Mouse (Mus musculus): ENCODE measurements at regions not wholly inside any gene's neighbourhood (a gene's known extent, or its start where the extent isn't known, plus 50 kb on each side); places are given as distances from the start of the nearest gene placed in this dataset.

DNA sequence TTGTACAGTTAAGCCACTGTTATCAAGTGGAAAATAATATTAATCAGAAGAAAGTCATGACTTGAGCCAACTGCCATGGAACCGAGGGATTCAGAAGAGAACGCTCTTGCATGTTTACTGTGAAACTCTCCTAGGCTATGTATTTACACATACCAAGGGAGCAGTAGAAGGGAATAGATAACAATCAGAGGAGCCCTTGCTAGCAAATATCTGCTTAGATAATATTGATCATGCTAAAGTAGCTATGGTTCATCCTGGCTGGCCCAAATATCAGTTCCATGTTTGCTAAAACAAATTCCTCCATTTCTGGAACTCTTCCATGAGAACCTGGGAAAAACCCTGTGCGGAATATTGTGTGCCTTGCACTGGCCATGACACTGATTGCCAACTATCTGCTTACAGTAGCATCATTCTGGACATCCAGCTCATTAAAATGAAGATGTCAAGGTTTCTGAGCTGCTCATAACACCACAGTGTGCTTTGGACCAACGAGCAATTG, 179.5 kb upstream of the Tmem72 start:
- DNase-seq (ENCODE audit: low read depth, low spot score): no peak

DNA sequence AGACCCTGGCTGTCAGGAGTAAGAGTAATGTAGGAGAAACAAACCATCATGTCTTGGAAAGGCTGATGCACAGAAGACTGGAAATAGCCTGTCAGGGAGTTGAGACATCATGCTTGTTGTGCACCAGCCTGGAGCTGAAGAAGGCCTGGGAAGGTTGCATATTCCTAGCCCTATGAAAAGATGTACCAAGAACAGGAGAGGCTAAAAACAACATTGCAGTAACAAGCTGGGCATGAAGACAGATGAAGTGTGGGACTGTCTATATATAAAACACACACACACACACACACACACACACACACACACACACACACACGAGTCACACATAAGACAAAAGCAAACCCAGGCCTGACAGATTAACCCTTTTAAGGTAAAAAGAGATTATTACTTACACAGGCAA, 185.1 kb upstream of the Tmem72 start:
- DNase-seq (ENCODE audit: low read depth, low spot score): no peak

DNA sequence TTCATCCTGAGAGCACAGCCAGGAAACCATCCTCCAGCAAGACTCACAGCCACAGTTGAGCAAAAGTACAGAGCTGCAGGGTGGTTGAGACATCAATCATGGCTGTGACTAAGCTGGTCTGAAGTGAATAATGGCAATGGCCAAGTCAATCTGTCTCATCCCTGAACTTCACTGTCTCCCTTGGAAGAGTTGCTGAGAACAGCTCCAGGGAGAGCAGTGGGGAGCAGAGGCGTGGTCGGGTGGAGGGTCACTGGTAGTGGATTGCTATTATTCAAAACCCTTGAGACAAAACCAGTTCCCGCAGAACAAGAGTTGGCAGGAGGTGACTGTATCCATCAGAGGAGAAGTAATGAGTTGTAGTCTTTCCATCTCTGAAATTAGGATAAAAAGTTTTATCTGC, 185.7 kb upstream of the Tmem72 start:
- DNase-seq (ENCODE audit: low read depth, low spot score): no peak

DNA sequence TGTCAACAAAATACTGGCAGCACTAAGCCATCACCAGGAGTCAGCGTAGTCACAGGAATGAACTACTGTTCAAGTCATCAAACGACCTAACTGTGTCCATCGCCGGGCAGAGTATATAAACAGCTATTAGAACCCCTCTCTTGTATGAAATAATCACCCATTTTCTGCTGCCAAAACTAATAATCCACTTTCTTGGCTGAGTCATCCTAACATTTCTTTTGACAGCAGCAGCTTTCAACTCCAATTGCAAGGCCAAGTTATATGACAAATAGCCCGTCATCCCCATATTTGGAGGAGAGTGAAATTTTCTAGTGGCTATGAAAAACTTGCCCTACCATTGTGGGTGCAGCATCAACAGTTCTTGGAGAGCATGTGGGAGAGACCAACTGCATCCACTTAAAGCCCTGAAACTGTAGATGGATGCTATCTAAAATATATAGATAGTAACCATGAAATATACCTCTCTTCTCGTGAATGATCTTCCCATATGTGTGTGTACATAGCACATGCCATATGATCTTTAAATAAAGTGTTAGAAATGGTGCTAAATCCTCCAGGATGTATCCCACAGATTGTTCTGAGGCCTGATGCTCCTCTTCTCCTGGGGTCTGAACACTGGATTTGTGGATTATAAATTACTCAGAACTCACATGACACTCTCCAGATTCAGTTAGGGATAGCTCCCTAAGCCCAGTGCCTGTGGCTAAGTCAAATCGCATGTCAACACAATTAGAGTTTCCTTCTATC, 189.9 kb upstream of the Tmem72 start:
- DNase-seq (ENCODE audit: low read depth, low spot score): no peak

DNA sequence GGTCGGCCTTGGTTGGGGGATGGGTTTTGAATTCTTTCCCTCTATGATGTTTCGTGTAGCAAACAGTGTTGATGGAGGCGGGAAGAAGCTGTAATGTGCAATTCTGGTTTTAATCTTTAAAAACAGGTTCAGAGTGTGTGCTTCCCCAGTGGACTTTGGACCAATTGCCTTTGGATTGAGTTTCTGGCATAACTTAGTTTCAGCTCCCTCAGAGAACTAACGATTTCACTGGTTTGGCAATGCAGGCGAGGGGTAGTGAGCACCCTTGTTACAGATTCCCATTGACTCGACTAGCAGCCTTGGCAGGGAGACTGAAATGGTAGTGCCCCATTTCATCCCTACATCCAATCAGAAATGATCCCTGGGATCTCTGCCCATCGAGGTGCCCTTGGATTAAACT, 193.9 kb upstream of the Tmem72 start:
- DNase-seq (ENCODE audit: low read depth, low spot score): no peak

DNA sequence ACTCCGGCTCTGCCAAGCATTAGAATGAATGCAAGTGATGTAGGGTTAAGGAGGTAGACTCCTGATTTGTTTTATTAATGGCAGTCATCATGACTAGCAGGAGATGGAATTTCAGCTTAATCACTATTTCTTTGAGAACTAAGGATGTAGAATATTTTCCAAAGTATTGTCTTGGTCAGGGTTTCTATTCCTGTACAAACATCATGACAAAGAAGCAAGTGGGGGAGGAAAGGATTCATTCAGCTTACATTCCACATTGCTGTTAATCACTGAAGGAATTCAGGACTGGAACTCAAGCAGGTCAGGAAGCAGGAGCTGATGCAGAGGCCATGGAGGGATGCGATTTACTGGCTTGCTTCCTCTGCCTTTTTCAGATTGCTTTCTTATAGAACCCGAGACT, 195.4 kb upstream of the Tmem72 start:
- no peak for DNase-seq (ENCODE audit: low read depth, low spot score)

DNA sequence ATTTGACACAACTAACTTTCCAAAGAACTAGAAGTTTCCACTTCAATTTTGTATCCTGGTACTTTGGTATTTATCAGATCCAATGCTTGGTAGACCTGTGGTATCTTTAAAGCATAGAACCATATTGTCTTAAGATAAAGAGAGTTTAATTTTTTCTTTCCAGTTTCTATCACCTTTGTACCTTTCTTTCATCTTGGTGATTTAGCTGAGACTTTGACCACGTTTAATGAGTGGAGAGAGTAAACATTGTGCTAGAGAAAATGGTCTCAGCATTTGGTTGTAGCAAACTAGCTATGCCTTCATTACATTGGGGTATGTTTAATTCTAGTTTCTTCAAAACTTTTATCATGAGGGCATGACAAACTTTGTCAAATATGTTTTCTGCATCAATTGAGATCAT, 197.4 kb upstream of the Tmem72 start:
- no peak for DNase-seq (ENCODE audit: low read depth, low spot score)

DNA sequence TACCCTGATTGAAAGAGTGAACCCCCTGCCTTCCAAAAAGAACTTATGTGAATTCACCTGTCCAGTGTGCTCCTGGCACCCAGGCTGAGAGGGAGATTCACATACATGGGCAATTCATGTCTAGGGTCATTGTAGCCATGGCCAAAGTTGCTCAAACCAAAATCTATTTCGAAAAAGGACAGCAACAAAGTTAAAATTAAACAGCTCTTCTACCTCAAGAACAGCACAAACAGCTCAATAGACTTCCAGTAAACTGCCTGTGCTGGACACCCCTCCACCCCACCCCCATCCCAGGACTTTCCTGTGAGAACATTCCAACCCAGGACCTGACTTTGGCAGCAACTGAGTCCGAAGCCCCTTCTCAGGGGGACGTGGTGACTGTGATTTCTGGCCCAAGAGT, 218.3 kb upstream of the Tmem72 start:
- no peak for DNase-seq (ENCODE audit: low read depth, low spot score)

DNA sequence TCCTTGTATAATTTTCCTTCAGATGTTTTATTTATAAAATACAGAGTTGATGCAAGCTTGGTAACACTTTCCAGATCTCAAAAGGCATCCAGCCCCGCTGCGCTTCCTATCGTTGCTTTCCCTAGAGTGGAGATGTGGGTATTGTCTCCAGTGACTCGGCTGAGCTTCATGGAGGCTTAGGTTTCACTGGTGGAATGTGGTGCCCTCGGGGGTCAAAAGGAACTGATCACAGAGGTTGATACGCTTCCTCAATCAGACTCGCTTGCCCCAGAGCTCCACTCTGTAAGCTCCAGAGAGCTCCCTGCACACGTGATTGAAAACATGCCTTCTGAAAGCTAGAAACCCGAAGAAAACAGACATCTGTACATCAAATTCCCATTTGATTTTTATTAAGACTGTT, 224.9 kb upstream of the Tmem72 start:
- DNase-seq (ENCODE audit: low read depth, low spot score): no peak

DNA sequence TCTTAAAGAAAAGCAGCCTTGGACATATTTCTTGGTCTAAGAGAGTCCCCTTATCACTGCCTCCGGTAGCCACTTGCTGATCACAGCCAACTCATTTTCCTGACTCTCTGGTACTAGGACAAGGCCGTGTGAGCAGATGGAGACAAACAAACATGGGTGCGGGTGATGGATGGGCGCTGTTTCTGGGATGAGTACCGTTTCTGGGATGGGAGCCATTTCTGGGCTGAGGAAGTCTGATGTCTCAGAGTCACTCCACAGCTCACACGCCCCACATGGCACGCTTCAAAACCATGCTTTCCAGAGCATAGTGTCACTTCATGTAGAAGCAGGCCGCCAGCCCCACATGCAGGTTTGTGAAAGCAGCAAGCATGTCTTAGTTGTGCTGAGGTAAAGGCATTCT, 225.6 kb upstream of the Cxcl12 start:
- no peak for DNase-seq (ENCODE audit: low read depth, low spot score)

DNA sequence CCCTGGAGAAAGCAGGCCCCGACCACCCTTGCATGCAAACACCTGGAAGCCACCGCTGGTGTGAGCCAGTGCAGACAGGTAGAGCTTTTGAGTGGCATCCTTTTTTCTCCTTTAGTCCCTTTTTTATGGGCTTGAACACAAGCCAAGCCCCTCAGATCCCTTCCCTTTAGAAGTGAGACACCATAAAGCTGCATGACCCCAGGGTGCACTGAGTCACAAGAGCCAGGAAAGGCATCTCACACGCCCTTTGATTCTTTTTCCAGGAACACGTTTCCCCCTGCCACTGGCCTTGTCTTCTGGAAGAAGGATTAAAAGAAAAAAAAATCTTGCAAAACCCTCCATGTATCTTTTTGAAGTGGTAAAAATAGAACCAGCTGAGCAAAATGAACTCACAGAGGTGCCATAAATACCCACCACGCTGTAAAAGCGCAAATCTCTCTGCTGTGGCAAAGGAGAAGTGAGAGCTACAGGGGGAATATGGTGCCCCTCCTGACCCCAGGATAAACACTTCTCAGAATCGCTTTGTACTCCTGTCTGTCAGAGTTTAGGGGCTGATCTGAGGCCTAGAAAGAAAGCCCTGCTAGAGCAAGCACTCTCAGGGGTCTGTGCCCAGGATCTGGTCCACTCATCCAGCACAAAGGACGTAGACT, 222.1 kb upstream of the Cxcl12 start:
- DNase-seq (ENCODE audit: low read depth, low spot score): no peak

DNA sequence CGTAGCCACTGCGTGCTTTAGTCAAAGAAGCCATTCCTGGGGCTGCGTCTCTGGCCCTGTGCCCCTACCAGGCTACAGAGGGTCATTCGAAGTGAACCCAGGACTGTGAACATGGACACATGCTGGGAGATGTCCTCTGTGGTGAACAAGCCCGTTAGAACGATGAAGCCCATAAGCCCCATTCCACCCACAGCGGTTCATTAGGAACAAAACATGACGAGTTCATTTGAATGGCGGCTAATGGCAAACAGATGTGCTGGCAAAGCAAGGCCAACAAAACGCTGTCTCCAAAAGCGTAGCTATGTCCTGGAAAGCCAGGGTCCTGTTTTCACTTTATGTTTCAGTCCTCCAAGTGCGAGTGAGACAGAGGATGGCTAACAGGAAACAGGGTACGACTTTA, 208.7 kb upstream of the Cxcl12 start:
- DNase-seq (ENCODE audit: low read depth, low spot score): no peak

DNA sequence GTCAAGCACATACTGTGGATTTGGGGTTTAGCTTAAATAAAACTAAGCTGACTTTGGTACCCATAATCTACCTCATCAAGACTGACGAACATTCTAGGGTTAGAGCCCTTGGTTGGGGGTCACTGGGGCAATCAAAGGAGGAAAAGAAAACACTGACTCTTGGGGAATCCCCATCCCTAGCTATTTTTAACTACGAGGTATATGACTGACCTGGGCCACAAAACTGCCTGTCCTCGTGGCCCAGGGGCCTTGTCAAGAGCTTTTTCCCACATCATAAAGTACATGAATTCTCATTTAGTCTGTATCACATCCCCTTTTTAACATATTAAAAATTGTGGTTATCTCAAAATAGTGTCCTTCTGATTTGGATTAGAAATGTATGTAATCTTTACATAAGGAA, 207.7 kb upstream of the Cxcl12 start:
- no peak for DNase-seq (ENCODE audit: low read depth, low spot score)

DNA sequence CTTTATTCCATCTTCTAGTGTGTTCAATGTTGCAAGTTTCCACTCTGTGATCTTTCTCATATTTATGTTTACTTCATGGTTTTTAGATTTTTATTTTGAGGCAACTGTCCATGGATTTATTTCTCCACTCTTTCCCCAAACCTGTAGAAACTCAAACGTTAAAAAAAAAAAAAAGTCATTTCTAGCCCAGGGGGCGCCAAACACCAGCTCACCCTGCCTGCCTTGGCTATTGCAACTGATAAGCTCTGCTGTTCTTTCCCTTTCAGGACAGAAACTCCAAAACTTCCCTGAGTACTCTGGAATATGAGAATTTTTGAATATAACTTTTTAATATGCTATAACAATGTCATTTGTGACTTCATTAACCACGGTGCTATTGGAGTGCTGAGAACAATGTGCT, 201.9 kb upstream of the Cxcl12 start:
- DNase-seq (ENCODE audit: low read depth, low spot score): no peak

DNA sequence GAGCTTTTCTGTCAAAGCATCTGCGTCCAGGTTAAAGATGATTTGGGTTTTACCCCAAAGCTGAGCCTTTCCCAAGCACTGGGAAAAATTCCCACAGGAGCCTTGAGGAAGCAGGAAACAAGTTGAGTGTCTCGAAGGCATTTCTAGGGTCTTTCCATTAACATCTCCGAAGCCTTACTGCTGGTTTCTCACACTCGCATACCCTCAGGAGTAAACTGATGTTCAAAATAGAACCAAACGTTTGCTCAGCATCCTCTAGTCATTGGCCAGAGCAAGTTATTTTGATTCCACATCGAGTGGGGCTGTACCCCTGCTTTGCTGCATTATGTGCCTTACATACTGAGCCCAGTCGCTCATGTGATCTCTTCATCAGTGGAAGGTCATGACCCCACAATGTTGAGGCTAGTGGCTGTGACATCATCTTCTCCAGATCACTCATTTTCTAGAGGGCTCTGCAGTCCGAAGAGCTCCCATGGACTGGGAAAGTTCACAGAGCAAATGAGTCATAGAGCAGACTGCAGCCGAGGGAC, 198.9 kb upstream of the Cxcl12 start:
- no peak for DNase-seq (ENCODE audit: low read depth, low spot score)

DNA sequence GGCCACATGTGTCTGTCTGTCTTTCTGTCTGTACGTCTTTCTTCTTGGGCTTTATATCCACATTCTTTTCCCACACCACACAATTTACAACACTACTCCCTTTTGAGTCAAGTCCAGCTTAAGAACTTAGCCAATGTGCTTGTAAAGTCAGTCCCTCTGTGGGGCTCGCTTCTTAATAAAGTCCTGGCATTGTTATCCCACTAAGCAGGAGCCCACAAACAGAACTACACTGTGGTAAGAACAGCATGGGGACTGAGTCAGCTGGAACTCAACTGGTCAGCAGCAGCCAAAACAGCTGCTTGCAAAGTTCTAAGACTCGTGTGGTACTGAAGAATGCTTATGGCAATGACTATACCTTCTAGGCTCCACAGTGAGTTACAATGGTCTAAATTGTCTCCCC, 193.5 kb upstream of the Cxcl12 start:
- DNase-seq (ENCODE audit: low read depth, low spot score): no peak

DNA sequence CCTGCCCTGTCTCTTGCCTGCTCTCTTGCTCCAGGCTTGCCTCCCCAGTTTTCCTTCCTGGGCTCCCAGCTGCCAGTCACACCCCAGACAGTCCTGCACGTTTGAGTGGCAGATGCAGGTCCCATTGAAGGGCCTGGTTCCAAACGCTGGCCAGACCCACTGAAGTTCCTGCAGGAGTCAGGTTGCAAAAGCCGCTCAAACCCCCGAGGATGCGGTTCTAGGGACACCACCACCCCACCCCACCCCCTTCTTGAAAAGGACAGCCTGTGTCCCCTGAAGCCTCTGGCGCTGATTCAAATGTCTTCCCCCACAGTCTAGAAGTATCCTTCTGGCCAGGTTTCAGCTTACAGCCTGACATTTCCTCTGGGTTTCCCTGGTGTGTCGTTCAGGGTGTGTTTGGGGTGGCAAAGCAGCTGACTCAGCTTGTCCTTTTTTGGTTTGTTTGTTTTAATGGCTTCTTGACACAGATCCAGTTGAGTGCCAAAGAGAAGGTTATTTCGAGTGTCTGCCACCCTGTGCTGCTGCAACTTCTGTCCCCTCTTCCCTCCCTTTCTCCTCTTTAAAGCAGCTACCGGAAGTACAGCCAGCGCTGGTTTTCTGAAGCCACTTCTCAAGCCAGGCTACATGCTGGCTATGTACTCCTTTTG, 187.9 kb upstream of the Cxcl12 start:
- no peak for DNase-seq (ENCODE audit: low read depth, low spot score)

DNA sequence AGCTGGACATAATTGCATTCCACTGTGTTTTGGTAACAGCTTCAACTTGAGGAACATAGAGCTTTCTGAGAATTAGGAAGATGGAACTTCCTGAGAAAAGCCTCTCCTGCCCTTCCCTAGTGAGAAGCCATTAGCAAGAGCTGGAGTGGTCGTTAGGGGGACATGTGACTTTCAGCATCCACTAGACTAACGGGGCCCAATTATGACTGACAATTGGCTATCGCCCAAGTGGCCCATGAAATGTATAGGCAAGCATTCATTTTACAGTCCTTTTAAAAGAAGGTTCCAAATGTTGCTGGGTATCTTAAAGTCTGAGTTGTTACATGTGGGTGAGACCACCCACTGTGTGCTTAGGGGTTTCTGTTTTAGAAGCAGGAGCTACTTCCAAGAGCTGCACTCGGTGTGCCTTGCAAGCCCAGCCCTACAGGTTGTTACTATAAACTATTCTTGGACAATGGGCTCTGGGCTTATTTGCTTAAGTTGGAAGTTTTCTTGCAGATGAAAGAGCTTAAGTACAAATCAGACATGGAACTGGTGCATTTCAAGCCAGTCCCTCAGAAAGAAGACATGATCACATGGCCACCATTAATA, 183.1 kb upstream of the Cxcl12 start:
- DNase-seq (ENCODE audit: low read depth, low spot score): no peak

DNA sequence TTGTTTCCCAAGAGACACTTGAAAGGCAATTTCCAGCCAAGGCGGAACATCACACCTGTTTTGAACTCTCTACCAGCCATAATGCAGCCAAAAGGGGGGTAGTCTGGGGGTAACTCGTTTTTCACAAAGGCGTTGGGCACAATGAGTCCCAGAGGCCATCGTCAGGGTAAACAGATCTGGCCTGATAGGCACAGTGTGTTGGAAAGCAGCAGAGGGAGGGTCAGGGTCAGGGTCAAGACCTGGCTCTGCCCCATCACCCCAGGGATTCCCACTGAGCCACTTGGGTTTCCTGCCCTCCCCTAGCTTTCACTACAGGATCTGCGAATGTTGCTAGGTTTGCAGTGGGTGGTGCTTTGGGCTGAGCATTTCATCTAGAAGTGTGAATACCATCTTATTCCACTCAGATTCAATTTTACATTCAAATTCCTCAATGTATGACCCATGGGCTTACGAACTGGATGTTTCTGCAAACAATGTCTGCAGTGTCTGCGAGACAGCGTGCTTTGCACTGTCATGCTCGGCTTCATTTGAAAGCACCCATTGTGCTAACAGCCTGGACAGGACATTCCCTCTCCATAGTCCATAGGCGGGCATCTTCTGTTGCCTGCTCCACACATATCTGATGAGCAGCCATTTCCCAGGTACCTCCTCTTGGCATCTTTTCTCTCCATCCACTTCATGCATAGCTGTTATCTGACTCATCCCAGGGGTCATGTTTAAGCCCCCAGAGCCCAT, 181.9 kb upstream of the Cxcl12 start:
- no peak for DNase-seq (ENCODE audit: low read depth, low spot score)

DNA sequence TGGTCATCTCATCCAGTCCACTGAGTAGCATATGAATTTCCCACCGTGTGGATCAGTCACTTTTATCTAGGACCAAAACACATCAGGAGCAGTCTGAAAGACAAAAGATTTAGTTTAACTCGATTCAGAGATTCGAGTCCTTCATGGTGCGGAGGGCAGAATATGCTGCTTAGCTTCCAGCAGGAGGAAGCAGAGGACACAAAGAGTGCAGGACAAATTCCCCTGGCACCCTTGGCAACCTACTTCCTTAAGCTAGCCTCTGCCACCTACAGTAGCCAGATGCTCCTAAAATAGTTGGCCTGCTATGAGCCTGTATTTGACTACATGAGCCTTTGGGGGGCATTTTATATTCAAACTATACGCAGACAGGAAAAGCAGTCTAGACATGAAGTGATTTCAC, 181.1 kb upstream of the Cxcl12 start:
- DNase-seq (ENCODE audit: low read depth, low spot score): no peak

DNA sequence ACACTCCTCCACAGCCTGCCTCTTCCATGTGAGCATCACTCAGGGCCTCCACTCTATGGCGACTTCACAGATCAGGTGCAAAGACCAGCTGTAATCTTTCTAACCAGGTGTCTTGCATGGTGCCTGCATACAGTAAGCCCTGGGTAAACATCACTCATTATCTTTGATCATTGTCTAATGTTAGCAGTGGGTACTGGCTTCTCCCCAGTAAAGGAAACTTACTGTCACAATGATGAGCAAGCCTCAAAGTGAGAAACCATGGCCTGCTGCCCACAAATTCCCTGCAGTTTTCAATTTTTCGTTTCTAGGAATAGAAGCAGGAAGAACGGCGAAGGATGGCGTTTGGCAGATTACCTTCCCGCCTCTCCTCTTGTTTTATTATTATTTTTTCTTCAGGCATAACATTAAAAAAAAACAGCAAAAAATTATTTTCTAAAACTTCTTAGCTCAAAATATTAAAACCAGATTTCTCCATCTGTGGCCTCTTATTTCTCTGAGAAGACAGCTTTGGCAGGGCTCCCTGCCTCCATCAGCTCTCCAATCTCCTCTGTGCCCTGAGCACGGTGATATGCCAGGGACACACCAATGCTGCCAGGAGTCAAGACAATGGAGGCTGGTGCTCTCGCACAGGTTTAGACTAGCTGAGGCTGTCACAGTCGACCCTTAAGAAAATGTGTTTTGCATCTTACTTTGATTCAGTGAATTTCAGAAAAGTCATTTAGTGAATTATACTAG, 169.2 kb upstream of the Cxcl12 start:
- DNase-seq (ENCODE audit: low read depth, low spot score): no peak

Measured in c-Kit-negative CD71-positive TER-119-positive erythroid progenitor cells, embryonic 14.5 days (primary cell).